Mouse (Mus musculus): Measurements from ENCODE around the gene Twsg1. TPM values are rescaled to one million over a fixed set of nuclear protein-coding genes. Genes with fewer than 3 reads are reported as not detected.

Gene Twsg1
- polyA plus RNA-seq, 1 experiment from 2014 or later = 23.1 TPM

- Histone ChIP-seq H3K9ac (peak overlapping the region; percentile 97), H3K9me3 (replicated peaks) (no peaks in the 10 kb centered on the region), H3K36me3 (no peaks in the 10 kb centered on the region), H3K4me1 (peaks cover 37% of the 10 kb centered on the region), H3K4me3 (peak overlapping the region; percentile 94), H3K27ac (peak overlapping the region; percentile 96), H3K27me3 (replicated peaks) (no peaks in the 10 kb centered on the region), H3K4me2 (peak overlapping the region; percentile 82)
- peak; percentile 18 for ATAC-seq
- 2% methylated on average over 50 of the region's 56 CpGs for WGBS (ENCODE audit: insufficient replicate concordance)
These were observed 66.9 kb downstream of the Twsg1 start for GRCm38 (mm10) chr17:65884061-65884669.

DNA sequence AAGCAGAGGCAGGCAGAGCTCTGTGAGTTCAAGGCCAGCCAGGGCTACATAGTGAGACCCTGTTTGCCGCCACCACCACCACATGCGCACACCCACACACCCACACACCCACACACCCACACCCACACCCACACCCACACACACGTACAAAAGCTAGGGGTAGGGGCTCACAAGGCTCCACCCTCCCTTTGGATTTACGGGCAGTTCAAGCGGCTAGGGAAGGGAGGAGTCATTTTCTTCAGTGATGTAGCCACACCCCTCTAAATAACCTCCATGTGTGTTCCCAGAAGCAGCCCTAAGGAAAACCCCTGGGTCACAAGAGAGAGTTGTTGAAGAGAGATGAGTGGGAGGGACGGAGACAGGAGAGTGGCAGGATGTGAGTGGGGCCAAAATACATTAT, 74.0 kb downstream of the Twsg1 start:
- H3K27ac ChIP-seq = no peak overlapping the region
- 72% methylated on average over 6 of the region's 6 CpGs for WGBS (ENCODE audit: insufficient replicate concordance)

DNA sequence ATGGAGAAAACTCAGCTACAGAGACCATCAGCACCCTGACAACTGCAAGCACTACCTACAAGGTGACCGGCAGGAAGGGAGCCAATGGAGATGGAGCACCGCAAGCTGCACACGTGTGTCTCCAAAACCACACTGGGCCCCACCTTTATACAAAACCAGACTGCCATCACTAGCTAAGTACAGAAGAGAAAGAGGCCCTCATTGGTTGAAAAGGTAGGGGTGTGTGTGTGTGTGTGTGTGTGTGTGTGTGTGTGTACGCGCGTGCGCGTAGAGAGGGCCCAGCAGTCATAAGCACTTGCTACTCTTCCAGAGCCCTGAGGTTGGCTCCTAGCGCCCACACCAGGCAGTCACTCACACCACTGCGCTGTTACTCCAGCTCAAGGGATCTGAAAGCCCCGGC, 77.2 kb downstream of the Twsg1 start:
- no peak overlapping the region for H3K9ac ChIP-seq
- no peak for ATAC-seq
- WGBS (ENCODE audit: insufficient replicate concordance) = 85% methylated on average over 11 of the region's 11 CpGs
- no peak overlapping the region for H3K4me3 ChIP-seq
- no peak overlapping the region for H3K4me2 ChIP-seq
- H3K27me3 ChIP-seq (replicated peaks) = no peaks in the 10 kb centered on the region
- H3K27ac ChIP-seq = no peak overlapping the region
- no peaks in the 10 kb centered on the region for H3K9me3 ChIP-seq (replicated peaks)
- H3K4me1 ChIP-seq = peaks cover 45% of the 10 kb centered on the region
- peaks cover 6% of the 10 kb centered on the region; the same call in 1 of the 2 replicates for H3K36me3 ChIP-seq

More for the DNA sequence above, 74.0 kb downstream of the Twsg1 start:
- Histone ChIP-seq H3K9me3 (replicated peaks) (no peaks in the 10 kb centered on the region), H3K36me3 (peaks cover 6% of the 10 kb centered on the region; the same call in 1 of the 2 replicates), H3K9ac (no peak overlapping the region), H3K27me3 (replicated peaks) (no peaks in the 10 kb centered on the region), H3K4me3 (no peak overlapping the region), H3K4me1 (peaks cover 30% of the 10 kb centered on the region), H3K4me2 (no peak overlapping the region)
- ATAC-seq = no peak

DNA sequence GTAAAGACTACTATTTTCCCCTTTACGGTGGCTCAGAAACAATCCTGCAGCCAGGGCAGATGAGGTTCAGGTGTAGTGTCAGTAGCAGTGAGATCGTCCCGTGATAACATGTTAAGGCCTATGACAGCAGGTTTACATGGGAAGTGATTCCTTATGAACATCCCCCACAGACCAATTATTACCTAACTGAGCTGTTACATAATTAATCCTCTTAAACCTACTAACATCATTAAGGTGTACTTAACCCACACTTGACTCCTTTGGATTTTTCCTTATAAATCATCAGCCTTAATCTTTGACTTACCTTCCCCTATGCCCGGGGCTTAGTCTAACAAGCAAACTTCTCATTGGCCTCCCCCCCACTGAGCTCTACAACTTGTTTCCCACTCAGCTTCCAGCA, 77.9 kb downstream of the Twsg1 start:
- Histone ChIP-seq H3K27me3 (replicated peaks) (no peaks in the 10 kb centered on the region), H3K4me1 (peaks cover 45% of the 10 kb centered on the region), H3K9ac (no peak overlapping the region), H3K36me3 (0 out of 2 replicates have a peak, but pooled peaks cover 6% of the 10 kb centered on the region), H3K9me3 (replicated peaks) (no peaks in the 10 kb centered on the region), H3K27ac (no peak overlapping the region), H3K4me3 (no peak overlapping the region), H3K4me2 (no peak overlapping the region)
- 80% methylated on average over 4 of the region's 4 CpGs for WGBS (ENCODE audit: insufficient replicate concordance)
- no peak for ATAC-seq

- peak; percentile 62; the same call in 1 of the 2 replicates for ATAC-seq
- no peak overlapping the region for H3K4me2 ChIP-seq
- H3K4me3 ChIP-seq = no peak overlapping the region
- 56% methylated on average over 6 of the region's 6 CpGs for WGBS (ENCODE audit: insufficient replicate concordance)
- peaks cover 7% of the 10 kb centered on the region; the same call in 1 of the 2 replicates for H3K36me3 ChIP-seq
- H3K9ac ChIP-seq = no peak overlapping the region
- H3K4me1 ChIP-seq = peaks cover 45% of the 10 kb centered on the region
- no peaks in the 10 kb centered on the region for H3K9me3 ChIP-seq (replicated peaks)
- H3K27me3 ChIP-seq (replicated peaks) = no peaks in the 10 kb centered on the region
- no peak overlapping the region for H3K27ac ChIP-seq
These were observed 78.4 kb downstream of the Twsg1 start for GRCm38 (mm10) chr17:65872652-65873051.

- Histone ChIP-seq H3K27me3 (replicated peaks) (no peaks in the 10 kb centered on the region), H3K4me2 (no peak overlapping the region), H3K36me3 (peaks cover 13% of the 10 kb centered on the region; the same call in 1 of the 2 replicates), H3K9ac (no peak overlapping the region), H3K4me1 (peaks cover 41% of the 10 kb centered on the region), H3K9me3 (replicated peaks) (no peaks in the 10 kb centered on the region), H3K27ac (peak overlapping the region; percentile 10; the same call in 1 of the 2 replicates), H3K4me3 (no peak overlapping the region)
- WGBS (ENCODE audit: insufficient replicate concordance) = 41% methylated on average over 6 of the region's 6 CpGs
- no peak for ATAC-seq
These were observed 79.0 kb downstream of the Twsg1 start for GRCm38 (mm10) chr17:65872051-65872450.

Other genes with a start within 250 kb of the Twsg1 start
- gene Rab31, start 178.5 kb downstream of the Twsg1 start, polyA plus RNA-seq (2016; fragmentation: Nextera tagmentation; extraction: Ambion mirVana) = 7.0 and 7.7 TPM in 2 replicates
- 17.9 and 18.1 TPM in 2 replicates for gene Ppp4r1, start 168.7 kb downstream of the Twsg1 start, polyA plus RNA-seq (2016; fragmentation: Nextera tagmentation; extraction: Ambion mirVana)
- 45.9 and 47.3 TPM in 2 replicates for gene Ralbp1, start 65.4 kb downstream of the Twsg1 start, polyA plus RNA-seq (2016; fragmentation: Nextera tagmentation; extraction: Ambion mirVana)
- 8.6 and 8.8 TPM in 2 replicates for gene Ankrd12, start 125.9 kb upstream of the Twsg1 start, polyA plus RNA-seq (2016; fragmentation: Nextera tagmentation; extraction: Ambion mirVana)
- gene Ndufv2, start 150.3 kb upstream of the Twsg1 start, polyA plus RNA-seq (2016; fragmentation: Nextera tagmentation; extraction: Ambion mirVana) = 234 and 239 TPM in 2 replicates
- gene Washc1, start 160.3 kb upstream of the Twsg1 start, polyA plus RNA-seq (2016; fragmentation: Nextera tagmentation; extraction: Ambion mirVana) = 23.0 and 23.9 TPM in 2 replicates
- gene Ddx11, start 172.3 kb upstream of the Twsg1 start, polyA plus RNA-seq (2016; fragmentation: Nextera tagmentation; extraction: Ambion mirVana) = 15.5 and 16.1 TPM in 2 replicates